Mouse (Mus musculus) embryo, embryonic 11.5 days (tissue): ENCODE measurements around the gene Prkce.
A peak's percentile ranks its signal among the peaks of the same experiment; 100 is the strongest.

Source experiments
- DNase-seq: peaks from one replicate; pipeline ENCODE4 v3.0.0-alpha.2; 2012; ENCODE audit warnings: low read depth, low spot score

Prkce gene

DNA sequence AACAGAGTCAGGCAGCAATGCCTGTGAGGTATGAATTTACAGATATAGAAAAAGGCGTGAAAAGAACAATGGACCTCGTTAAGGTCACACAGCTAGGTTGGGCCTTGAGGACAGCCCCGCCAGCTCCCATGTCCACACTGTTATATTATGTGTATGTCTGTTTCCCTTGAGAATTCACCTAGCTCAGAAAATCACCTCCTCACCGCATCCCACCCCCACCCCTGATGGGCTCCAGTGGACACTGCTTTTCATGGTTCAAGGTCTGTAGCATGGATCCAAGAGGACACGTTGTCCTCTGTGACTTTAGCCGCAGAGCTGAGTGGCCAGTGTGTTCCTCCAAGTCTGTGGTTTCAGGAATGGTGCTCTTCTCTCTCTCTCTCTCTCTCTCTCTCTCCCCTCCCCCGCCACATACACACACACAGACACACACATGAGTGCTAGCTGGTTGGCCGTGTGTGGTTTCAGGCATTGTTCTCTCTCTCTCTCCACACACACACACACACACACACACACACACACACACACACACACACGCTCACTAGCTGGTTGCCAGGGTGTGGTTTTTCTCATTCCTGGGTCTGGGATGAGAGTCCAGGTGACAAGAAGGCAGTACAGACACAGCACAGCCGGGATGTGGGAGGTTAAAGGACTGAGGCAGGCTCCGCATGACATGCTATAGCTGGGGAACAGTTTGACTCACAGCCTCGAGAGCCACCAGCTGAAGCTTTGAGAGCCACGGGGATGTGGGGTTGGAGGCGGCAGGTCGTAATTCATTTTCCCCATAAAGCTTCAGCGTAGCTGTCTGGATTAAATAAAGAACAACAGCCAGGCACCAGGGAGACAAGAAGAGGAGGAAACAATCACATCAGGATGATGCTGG, 162.7 kb downstream of the Prkce start:
- peak; percentile 58 for DNase-seq

DNA sequence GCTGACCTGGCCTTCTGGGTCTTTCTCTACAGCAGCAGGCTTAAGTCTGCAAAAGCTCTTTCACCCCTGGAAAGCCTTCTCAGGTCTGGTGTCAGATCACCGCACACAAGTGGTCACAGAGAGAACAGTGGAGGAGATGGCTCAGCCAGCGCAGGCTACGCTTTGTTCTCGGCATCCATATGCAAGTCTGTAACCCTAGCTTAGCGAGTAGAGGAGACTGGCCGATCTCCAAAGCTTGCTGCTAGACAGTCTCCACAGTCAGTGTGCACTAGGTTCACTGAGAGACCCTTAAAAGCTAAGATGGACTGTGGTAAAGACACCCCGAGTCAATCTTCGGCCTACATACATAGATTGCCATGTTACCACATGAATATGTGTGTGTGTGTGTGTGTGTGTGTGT, 164.2 kb downstream of the Prkce start:
- no peak for DNase-seq

DNA sequence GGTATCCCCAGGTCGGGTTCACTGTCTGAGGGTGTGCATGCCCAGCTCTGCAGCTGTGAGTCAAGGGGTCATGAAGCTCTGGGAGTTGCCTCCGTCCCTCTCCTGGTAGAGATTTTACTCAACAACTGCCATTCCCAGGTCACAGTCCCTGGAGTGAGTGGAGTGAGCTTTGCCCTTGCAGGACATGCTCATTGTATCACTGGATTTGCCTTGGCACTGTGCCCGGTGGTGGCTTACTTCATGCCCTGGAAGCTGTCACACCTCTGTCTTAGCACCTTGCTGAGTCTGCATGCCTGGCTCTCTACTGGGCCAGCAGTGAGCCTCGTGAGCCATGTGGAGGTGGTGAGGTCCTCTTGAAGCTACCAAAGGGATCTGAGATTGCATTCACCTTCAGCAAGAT, 167.4 kb downstream of the Prkce start:
- DNase-seq = no peak

DNA sequence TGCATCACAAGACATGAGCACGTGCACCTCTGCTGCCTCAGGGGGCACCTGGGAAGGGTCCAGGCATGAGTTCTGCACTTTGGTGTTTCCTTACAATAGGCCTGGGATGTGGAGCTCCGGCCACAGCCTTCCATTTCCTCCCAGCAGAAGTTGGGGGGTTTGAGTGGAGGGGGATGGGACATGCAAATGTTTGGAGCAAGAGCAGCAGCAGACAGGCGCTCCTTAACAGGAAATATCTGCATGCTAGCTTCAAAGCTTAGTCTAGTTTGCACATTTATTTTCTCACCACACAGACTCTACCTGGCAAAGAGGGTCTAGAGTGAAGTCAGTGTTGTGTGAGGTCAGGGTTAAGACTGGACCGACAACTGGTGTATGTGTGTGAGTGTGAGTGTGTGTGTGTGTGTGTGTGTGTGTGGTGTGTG, 169.1 kb downstream of the Prkce start:
- DNase-seq = no peak

DNA sequence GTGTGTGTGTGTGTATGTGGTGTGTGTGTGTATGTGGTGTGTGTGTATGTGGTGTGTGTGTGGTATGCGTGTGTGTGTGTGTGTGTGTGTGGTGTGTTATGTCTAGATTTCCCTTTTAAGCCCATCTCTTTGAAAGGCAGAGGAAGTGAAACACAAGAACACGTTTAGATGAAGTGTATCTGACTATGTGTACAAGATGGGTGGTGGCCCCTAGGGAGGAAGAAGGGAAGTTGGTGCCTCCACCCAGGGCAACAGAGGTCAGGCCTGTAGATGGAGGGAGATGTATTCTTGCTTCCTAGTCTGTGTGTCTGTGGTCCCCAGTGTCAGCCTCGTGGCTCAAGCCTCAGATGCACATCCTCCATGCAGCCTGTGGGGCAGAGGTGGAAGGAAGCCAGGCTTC, 169.5 kb downstream of the Prkce start:
- DNase-seq = no peak

DNA sequence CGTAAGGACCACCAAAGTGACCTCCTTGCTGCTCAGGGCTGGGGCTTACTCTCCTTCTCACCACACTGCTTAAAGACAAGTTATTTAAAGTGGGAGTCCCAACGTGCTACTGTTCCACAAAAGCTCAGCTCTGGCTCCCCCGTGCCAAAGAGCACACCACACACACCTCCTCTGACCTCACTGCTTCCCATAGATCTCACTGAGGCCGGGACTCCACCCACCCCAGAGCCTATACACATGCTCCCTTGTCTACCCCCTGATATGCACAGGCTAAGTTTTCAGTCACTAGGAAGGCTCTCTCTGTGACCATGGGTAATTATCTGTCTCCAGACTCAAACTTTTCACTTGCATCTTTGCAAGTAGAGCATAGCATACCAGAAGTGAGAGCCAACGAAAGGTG, 170.7 kb downstream of the Prkce start:
- DNase-seq = no peak

DNA sequence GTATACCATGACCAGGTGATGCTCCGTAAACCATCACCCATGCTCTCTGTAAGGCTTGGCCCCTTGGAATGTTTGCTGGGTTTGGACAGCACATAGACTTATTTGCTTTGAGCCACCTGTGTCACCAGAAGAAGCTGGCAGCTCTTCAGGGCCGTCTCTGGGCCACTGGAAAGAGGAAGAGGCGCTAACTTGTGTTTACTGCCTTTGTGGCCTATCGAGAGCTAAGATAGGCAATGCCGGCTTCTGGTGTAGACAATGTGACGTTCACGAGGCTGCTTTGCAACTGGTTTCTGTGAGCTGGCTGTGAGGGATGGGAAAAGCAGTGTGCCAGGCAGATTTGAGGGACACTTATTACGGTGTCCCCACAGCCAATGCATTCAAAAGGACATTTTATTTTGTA, 176.4 kb downstream of the Prkce start:
- DNase-seq = no peak

DNA sequence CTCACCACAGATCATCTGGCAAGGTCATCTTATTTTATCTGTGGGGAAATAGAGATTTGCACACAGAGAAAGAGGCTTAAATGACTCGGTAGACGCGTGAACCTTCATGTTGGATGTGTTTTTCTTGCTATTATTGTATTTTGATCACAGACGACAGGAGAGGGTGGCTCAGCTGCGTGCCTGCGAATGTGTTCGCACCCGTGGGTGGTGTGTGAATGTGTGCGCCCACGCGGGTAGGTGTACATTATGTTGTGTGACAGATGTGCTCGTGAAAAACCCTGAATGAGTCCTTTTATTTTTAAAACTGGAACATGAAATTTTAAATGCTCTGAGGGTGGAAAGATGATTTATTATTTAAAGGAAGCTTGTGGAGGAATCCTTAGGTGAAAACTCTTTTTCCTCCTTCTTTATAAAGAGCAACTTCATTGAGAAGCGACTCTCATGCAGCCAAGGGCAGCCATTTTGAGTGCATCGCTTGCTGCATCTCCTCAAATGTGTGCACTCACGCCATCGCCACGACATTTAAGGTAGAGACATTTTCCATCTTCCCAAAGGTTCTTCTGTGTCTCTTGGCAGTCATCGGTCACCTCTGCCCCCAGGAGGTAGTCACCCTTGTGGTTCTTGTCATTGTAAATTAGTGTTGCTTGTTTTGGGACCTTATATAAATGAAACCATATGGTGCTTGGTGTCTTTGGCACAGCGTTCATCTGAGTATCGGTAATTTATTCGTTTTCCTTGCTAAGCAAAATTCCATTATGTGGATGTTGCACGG, 177.8 kb downstream of the Prkce start:
- DNase-seq = no peak

DNA sequence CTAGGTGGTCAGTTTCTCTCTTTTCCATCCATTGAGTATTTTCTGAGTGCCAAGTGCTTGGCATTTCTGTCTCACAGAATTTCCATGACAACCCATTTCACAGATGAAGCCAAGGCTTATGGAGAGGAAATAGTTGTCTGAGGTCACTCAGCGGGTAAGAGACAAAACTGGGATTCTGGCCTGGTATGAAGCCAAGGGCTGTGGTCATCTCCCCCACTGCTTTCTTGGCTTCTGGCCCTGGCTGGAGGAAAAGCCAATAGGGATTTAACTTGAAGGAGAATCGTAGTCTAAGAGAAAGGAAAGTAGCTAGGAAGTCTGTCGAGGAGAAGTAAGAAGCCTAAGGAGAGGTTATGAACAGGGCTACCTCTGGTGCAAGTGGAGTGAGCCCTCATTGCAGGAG, 182.7 kb downstream of the Prkce start:
- no peak for DNase-seq

DNA sequence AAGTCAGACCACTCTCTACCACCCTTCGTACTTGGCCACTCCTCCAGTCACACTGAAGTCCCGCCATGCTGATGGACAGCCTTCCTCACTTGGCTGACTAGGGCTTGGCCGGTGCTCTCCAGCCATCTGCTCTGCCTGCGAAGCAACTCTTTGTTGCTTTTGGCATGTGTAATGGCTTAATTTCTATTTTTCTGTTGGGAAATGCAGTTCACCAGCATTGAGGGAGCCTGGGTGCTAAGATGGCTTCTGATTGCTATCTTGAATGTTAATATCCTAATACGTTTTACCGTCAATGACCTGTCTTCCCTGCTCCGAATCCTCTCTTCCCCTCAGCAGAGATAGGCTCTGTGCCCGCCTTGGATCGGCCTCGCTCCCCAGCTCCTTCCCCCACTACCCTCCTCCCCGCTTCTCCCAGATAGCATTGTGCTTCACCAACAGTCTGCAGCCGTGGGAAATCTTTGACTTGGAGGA, 183.2 kb downstream of the Prkce start:
- DNase-seq = no peak

DNA sequence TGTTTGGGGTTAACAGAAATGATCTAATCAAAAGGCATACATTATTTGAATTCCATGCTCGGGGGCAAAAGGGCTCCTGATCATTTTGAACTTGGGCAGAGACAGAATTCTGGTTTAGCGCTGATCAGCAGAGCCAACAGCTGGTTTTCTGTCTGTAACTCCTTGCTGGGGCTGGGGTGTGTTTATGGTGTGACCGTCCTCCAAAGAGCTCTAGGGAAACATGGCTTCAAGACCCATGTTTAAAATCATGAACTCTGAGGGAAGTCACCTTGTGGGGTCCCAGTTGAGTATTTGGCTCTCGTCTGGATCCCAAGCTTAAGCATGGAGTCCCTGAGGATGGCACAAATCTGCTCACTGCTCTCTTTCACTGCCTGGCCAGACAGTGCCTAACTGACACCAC, 183.7 kb downstream of the Prkce start:
- no peak for DNase-seq

DNA sequence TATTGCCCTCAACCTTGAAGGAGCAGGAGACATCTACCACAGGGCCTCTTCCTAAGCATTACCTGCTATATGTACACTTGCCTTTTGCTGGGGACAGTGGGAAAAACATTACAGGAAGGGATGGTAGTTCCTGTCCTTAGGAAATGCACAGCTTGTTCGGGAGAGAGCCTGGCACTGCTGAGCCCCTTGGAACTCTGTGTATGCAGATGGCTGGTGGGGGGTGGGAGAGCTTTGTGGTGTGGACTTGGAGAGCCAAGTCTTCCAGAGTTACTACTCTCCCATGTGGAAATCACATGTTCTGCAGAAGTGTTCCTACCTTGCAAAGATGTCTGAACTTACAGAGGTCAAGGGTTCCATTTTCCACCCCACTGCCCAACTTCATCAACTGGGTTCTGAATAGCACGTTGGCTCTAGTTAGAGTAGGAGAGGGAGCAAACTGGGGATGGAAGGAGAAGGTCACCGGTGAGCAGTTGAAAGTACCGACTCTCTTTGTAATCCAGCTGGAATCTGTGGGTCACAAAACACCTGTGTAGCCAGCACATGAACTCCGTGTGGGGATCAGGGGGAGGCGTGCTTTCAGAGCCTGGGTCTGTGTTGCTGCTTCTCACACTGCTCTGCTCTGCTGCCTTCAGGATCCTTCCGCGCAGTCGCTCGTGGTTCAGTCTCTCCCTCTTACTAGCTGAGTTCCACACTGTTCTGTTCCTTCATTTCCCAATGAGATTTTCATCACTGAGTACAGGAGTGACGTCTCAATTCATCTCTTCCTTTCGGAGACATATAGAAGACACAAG, 184.9 kb downstream of the Prkce start:
- DNase-seq = no peak

DNA sequence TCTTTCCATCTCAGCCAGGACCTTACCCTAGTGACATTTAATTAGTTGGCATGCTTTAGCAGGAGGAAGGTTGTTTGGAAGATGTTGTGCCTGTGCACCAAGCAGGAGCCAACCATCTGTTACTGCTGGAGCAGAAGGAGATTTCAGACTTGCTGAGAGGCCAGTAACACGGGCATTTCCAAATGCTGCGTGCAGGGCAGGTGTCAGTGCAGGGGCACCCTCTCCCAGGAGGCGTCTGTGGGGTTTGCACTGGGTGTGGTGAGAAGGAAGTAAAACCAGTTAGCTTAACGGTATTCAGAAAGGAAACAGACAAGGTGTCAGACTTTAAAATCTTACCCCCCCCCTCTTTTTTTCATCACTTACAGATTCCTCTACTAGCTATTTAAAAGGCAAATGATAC, 186.1 kb downstream of the Prkce start:
- no peak for DNase-seq

DNA sequence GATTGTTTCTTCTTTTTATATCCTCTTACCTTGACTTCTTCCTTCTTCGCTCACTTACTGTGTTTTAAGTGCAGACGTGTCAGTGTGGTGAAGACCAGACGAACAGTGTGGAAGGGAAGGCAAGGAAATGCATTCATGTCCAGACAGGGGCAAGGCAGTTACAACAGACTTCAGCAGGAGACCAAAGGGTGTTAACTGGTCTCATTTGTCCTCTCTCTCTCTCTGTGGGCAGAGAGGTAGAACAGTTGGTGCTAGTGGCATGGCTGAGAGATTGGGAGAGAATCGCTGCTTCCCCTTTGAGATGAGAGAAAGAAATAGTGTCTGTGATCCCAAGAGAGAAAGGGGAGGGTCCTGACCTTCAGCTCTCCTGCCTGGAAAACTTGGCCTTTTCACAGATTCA, 186.5 kb downstream of the Prkce start:
- DNase-seq = no peak

DNA sequence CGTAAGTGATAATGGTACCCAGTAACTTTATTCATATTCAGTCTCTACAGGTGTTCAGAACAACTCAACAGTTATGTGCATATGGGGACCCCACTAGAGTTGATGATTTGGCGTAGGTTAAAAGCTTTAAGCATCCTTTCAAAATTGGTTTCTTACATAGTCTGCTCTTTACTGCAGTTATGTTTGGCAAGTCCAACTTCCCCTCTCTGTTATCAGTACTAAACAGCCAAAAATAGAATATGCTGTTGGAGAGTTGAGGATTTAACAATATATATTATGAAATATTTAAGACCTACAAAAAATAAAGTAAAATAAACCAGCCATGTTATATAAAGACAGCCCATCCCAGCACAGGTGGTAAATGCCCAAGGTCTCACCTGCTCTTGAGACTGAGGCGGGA, 187.3 kb downstream of the Prkce start:
- no peak for DNase-seq

DNA sequence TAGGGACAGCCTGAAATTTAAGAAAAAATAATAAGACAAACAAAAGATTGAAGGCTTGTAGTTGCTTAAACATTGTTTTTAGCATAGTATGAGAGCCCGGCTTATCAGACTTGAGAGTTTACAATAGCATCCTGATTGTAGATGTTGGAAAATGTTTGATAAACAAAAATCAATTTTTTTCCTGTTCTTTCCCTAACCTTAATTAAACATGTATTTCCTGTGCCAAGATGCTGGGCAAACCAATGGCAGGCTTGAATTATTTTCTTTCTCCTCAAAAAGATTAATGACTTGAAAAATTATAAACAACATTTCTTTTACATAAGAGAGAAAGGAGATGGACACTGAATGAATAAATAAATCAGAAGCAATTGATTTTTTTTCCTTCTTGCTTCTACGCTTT, 187.7 kb downstream of the Prkce start:
- no peak for DNase-seq

DNA sequence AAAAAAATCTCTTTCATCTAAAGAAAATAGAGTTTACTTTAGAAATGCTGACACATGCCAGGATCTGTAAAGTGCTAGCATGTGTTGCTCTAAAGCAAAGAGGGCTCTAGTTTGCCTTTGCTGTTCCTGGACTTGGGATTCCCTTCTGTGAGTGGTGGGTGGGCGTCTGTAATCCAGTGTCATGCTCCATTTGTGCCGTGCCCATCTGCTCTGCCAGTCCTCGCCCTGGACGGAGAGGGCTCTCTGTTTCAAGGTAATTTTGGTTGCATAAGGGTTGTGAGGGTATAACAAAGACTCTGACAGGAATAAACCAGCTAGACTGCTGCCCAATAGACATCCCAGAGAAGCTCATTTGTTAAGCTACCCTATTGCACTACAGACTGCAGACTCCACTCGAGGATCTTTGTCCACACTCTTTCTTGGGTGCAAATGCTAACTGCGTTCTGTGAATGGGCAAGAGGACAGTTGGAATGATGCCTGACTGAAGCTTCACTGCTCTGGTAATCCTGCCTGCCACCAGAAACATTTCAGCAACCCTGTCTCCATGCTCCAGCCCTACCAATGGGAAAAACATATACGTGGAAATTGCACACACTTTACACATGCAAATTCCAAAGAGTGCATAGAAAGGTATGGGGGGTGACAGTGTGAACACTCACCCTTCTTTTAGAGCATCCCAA, 188.3 kb downstream of the Prkce start:
- no peak for DNase-seq

DNA sequence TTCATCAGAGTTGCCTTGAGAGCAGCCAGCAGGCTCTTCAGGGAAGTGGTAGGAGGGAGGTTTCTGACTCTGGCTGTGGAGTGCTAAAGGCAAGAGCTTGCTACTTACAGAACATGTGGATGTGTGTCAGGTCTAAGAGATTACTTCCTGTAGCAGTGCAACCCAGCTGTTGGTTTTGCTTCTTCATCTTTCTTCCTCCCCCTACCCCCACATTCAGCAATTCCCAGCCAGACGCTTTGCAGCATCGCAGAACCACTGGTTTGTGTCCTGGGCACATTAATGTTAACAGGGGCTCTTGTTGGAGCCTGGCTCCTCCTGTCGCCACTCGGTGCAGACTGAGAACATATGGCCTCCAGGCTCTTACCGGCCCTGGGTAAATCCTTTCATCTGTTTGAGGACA, 190.8 kb downstream of the Prkce start:
- DNase-seq = peak; percentile 35

DNA sequence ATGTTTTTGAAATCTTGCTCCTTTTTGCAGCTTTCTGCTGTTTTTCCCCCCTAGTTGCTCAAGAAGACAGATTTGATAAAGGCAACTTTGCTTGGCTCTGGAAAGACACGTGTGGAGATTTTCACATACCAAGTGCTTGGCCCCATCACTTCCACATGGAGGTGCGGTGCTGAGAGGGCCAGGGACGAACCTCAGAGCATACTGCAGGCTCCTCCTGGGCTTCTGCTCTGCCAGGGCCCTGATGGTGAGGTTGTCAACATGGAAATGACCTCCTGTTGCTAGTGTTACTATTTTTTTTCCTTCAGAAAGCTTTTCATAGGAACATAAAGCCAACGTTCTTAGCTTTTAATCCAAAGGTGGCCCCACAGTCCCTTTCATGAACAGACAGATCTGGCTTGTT, 191.3 kb downstream of the Prkce start:
- DNase-seq = no peak

DNA sequence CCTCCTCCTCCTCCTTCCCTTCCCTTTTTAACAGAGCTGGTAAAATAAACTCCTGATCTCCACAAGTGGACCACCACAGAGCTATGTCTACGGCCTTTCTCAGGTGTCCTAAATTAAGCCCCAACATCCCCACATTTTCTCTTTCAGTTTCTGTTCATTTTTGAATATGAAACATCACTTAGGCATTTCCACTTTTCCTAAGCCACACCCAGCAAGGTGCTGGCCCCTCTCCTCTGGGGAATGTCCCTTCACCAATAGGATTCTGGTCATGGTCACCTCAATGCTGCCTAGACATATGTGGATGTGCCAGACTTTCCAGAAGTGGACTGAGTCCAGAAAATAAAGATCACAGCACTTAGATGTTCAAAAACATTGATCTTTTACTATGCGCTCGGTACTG, 193.3 kb downstream of the Prkce start:
- DNase-seq = no peak

DNA sequence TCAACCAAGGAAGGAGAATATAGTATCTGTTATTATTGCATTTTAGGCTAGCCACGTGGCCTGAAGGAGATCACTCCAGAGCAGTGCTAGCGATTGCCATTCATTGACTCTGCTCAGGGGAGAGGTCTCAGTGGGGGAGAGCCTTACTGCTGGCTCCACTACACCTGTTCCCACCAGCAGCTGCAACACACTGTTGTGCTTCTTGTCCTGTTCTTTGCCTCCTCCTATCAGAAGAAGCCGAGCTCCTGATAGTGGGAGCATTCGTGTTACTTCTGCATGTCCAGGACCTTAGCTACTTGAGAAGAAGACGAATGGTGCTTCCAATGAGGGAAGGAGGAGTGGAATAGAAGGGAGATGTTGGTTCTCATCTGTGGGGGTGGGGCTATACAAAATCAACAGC, 195.8 kb downstream of the Prkce start:
- DNase-seq = no peak
